In genomic region chr8:47851824-47852502, GRCm38 (mm10) we compare ENCODE assay signal across 9 mouse cellular contexts. TPM values are rescaled to one million over a fixed set of nuclear protein-coding genes. Genes with fewer than 3 reads are reported as not detected.
DNase-seq lines count a peak whose midpoint lies in the region.
"Had no signal": no experiment of that assay in that cellular context is flagged by ENCODE, and none has a peak within 500 bp of the region (broad histone marks: within the 10 kb centered on the region; RNA-seq: fewer than 3 reads in every experiment).

No protein-coding gene starts in this region.

- H3K4me3 ChIP-seq in embryonic facial prominence, embryonic 10.5 days: no peak overlapping the region
- H3K4me3 ChIP-seq: midbrain, embryonic 12.5 days had no signal

- WGBS in embryonic facial prominence, embryonic 10.5 days: 66% methylated on average over 12 of the region's 12 CpGs

- H3K27ac ChIP-seq in embryonic facial prominence, embryonic 10.5 days (replicated peaks): 0 out of 2 replicates have a peak overlapping the region, but pooled peaks have one; percentile 35
- H3K27ac ChIP-seq: midbrain, embryonic 12.5 days had no signal

- peak; percentile 28 for DNase-seq in layer of hippocampus, adult 11-12 months (ENCODE audit: low spot score)
- no peak for DNase-seq in layer of hippocampus, adult 8-10 months (ENCODE audit: low spot score in 2 of 2)
- peak; percentile 31 for DNase-seq in embryonic facial prominence, embryonic 10.5 days (ENCODE audit: low spot score)
- DNase-seq in heart, adult 9 months (ENCODE audit: low spot score in 2 of 2): peak; percentile 68 to 80
- DNase-seq in layer of hippocampus, adult 9-11 months: peak; percentile 46
- peak; percentile 65 to 84 for DNase-seq in lung, postnatal 4 days
- DNase-seq in thymus, postnatal 0 days (ENCODE audit: low spot score): peak; percentile 36
- DNase-seq in cerebellum, adult 9-10 months: no peak

- H3K4me1 ChIP-seq in embryonic facial prominence, embryonic 10.5 days: peaks cover 14% of the 10 kb centered on the region
- H3K4me1 ChIP-seq: midbrain, embryonic 12.5 days had no signal

- no peaks in the 10 kb centered on the region for H3K27me3 ChIP-seq in embryonic facial prominence, embryonic 10.5 days (replicated peaks; ENCODE audit: low read depth, poor library complexity, severe bottlenecking)
- H3K27me3 ChIP-seq: midbrain, embryonic 12.5 days had no signal

- H3K9me3 ChIP-seq in embryonic facial prominence, embryonic 10.5 days: no peaks in the 10 kb centered on the region
- H3K9me3 ChIP-seq: midbrain, embryonic 12.5 days had no signal

- H3K36me3 ChIP-seq in embryonic facial prominence, embryonic 10.5 days (replicated peaks): peaks cover 92% of the 10 kb centered on the region

RNA-seq across cellular contexts. Expression of gene Cldn22, which starts 27.7 kb away (rescaled TPM):
- 1 to 10 TPM; 2.3 to 4.4 (median 2.9) TPM for total RNA-seq in layer of hippocampus, adult 8-10 months (2022)
- polyA plus RNA-seq in embryonic facial prominence, embryonic 10.5 days (2016; fragmentation: Nextera tagmentation; extraction: Ambion mirVana): not detected in 2 replicates
- not detected in 2 replicates for polyA plus RNA-seq in thymus, postnatal 0 days (2015; fragmentation: Nextera tagmentation; extraction: Ambion mirVana)
- polyA plus RNA-seq: midbrain, embryonic 12.5 days had no signal

RNA-seq across cellular contexts. Expression of gene Cldn24, which starts 30.0 kb away (rescaled TPM):
- not detected for total RNA-seq in layer of hippocampus, adult 8-10 months (2022)
- not detected in 2 replicates for polyA plus RNA-seq in embryonic facial prominence, embryonic 10.5 days (2016; fragmentation: Nextera tagmentation; extraction: Ambion mirVana)
- not detected in 2 replicates for polyA plus RNA-seq in thymus, postnatal 0 days (2015; fragmentation: Nextera tagmentation; extraction: Ambion mirVana)
- polyA plus RNA-seq: midbrain, embryonic 12.5 days had no signal

Comparison
In these comparisons a context has a peak if more than half of its experiments do, and no peak if none do; other contexts are left out.
1. DNase-seq: peak in layer of hippocampus, adult 11-12 months (single experiment), embryonic facial prominence, embryonic 10.5 days (single experiment), heart, adult 9 months (2 of 2), layer of hippocampus, adult 9-11 months (single experiment), lung, postnatal 4 days (2 of 2) and thymus, postnatal 0 days (single experiment); none in layer of hippocampus, adult 8-10 months (0 of 2) and cerebellum, adult 9-10 months (single experiment).